Mouse (Mus musculus) testis, adult 10 weeks (tissue): ENCODE data around the gene Smr3a. TPM values are rescaled to one million over a fixed set of nuclear protein-coding genes. Genes with fewer than 3 reads are reported as not detected.

Experiments used
- polyA plus RNA-seq: library from polyadenylated mRNA; stranded (reverse); fragments of 350-450 nt; fragmentation: Illumina TruSeq; extraction: RNeasy Lipid Tissue Mini Kit (QIAGEN cat#74804); gene quantifications from one replicate; pipeline ENCODE4 v1.2.3, GENCODE M21; 2014; ENCODE audit warnings: low read depth, low replicate concordance

Smr3a gene
- polyA plus RNA-seq, result not detected

GRCm38 (mm10) chr5:88002249-88002648 lies at the start of gene Smr3a:
Smr3a (plus strand) TSS chr5:88002549.

GRCm38 (mm10) chr5:87969201-87969600 lies 33.1 kb upstream of the Smr3a start, which contains the start of the genes 2310003L06Rik and Gm28434:
2310003L06Rik (plus strand) TSS chr5:87969459.
Gm28434 (plus strand) TSS chr5:87969517.

DNA sequence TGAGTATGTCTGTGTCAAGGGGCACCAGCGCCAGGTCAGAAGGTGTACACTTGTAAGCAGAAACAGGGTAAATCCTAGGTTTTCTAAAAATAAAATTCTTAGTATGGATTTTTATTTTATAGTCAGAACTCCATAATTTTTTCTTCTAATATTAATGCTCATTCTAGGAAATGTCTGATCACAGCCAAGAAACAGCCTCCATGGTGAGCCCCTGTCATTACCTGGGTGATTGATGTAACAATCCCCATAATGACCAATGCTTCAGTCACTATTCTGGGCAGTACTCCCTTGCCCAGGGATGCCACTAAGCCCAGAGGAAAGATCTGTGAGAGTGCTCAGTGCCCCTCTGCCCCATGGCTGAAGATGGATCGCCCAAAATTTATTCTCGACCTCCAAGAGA lies 23.2 kb upstream of the Smr3a start, which contains the start of gene Cabs1:
Gene Cabs1, plus strand, starts transcription at position 301 of the 400 bp plus-strand sequence.

Other genes starting within 250 kb of the Smr3a start
- gene Csn1s2a, start 228.0 kb upstream of the Smr3a start, polyA plus RNA-seq, result not detected
- 0.91 TPM for gene Csn1s2b, start 194.5 kb upstream of the Smr3a start, polyA plus RNA-seq
- 299 TPM for gene Prr27, start 176.9 kb upstream of the Smr3a start, polyA plus RNA-seq
- gene Odam, start 117.5 kb upstream of the Smr3a start, polyA plus RNA-seq, result 0.35 TPM
- gene Csn3, start 77.0 kb upstream of the Smr3a start, polyA plus RNA-seq, result not detected
- not detected for gene 2310003L06Rik, start 33.1 kb upstream of the Smr3a start, polyA plus RNA-seq
- not detected for gene Gm28434, start 33.0 kb upstream of the Smr3a start, polyA plus RNA-seq
- 2,106 TPM for gene Cabs1, start 23.1 kb upstream of the Smr3a start, polyA plus RNA-seq
- gene Smr2, start 84.0 kb downstream of the Smr3a start, polyA plus RNA-seq, result not detected
- not detected for gene Gm11116, start 109.0 kb downstream of the Smr3a start, polyA plus RNA-seq
- gene Gm11115, start 151.6 kb downstream of the Smr3a start, polyA plus RNA-seq, result not detected